Mouse (Mus musculus) E14TG2a.4 (cell line): ENCODE measurements around the gene Crip3.

Experiments
- H3K27me3 ChIP-seq: 2 replicates; pipeline ENCODE4 v1.6.1; 2014; ENCODE audit warnings: low read length, control low read depth; ENCODE audit not compliant: insufficient read depth
- H3K36me3 ChIP-seq: 2 replicates; pipeline ENCODE4 v1.6.1; 2014; ENCODE audit warnings: low read length, control low read depth; ENCODE audit not compliant: insufficient read depth
- H3K4me1 ChIP-seq: replicated peaks from 2 replicates; pipeline ENCODE4 v1.6.1; 2014; ENCODE audit warnings: low read depth, low read length, control low read depth
- H3K4me3 ChIP-seq: replicated peaks from 2 replicates; pipeline ENCODE4 v1.5.1; 2014; ENCODE audit warnings: mild to moderate bottlenecking, low read length
- H3K9me3 ChIP-seq: 2 replicates; pipeline ENCODE4 v1.6.1; 2014; ENCODE audit warnings: low read length, control low read depth
- CTCF ChIP-seq: conservative IDR thresholded peaks from 2 replicates; pipeline ENCODE4 v1.5.1; 2014; ENCODE audit warnings: low read length
- NANOG ChIP-seq: IDR thresholded peaks from 2 replicates; pipeline ENCODE4 v1.6.1; 2014; ENCODE audit warnings: borderline replicate concordance, low read length, mixed read lengths
- POU5F1 ChIP-seq: IDR thresholded peaks from 2 replicates; pipeline ENCODE4 v1.6.1; 2014; ENCODE audit warnings: low read length, borderline replicate concordance

Gene Crip3

DNA sequence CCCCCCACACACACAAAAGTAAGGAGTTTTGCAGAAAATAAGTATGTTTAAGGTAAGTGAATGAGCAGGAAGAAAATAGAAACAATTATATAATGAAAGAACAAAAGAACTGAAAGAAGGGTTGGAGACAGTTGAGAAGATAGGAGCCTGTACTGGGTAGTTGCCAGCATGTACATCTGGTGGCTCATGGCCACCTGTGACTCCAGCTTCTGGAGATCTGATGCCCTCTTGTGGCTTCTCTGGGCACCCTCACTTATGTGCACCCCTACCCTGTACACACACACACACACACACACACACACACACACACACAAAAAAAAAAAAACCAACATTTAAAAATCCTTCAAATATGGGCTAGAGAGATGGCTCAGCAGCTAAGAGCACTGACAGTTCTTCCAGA is 9.0 kb upstream of the Crip3 start:
- Histone ChIP-seq H3K4me3 (no peak overlapping the region), H3K9me3 (no peaks in the 10 kb centered on the region), H3K4me1 (no peaks in the 10 kb centered on the region), H3K27me3 (no peaks in the 10 kb centered on the region), H3K36me3 (no peaks in the 10 kb centered on the region)
- TF ChIP-seq POU5F1 (no peak), CTCF (0 out of 2 replicates have a peak, but pooled peaks have one; percentile 4)

DNA sequence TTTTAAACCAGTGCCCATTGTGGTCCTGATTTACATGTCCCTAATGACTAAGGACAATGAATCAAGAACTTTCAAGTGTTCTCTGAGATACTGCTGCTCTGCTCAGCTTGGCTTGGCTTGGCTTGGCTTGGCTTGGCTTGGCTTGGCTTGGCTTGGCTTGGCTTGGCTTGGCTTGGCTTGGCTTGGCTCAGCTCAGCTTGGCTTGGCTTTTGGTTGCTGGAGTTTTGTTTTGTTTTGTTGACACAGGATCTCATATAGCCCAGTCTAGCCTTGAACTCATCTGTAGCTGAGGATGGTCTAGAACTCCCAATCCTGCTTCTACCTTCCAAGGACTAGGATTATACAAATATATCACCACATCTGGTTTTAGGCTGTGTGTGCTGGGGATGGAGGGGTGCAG is 2.2 kb upstream of the Crip3 start:
- Histone ChIP-seq H3K4me1 (peaks cover 26% of the 10 kb centered on the region), H3K4me3 (no peak overlapping the region), H3K27me3 (peaks cover 18% of the 10 kb centered on the region), H3K36me3 (no peaks in the 10 kb centered on the region), H3K9me3 (no peaks in the 10 kb centered on the region)
- TF ChIP-seq CTCF: no peak
- TF ChIP-seq POU5F1: no peak
- TF ChIP-seq NANOG: no peak

DNA sequence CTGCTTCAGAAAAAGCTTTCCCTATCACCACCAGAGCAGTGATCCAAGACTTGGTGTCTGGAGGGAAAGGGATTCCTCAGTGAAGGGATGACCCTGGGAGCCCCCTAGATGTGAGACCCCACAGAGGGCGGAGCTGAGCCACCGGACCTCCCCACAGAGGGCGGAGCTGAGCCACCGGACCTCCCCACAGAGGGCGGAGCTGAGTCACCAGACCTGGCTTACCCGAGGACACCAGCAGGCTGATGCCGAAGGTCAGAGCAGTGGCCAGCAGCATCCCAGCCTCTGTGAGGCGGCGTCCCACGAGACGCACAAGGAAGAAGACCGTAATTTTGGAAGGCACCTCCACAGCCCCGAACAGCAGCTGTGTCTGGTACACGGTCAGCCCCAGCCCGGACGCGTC is 4.9 kb downstream of the Crip3 start:
- H3K4me1 ChIP-seq: peaks cover 70% of the 10 kb centered on the region
- no peaks in the 10 kb centered on the region for H3K9me3 ChIP-seq
- TF ChIP-seq CTCF (no peak), NANOG (no peak), POU5F1 (no peak)
- H3K36me3 ChIP-seq: no peaks in the 10 kb centered on the region
- H3K4me3 ChIP-seq: peak overlapping the region; percentile 73
- H3K27me3 ChIP-seq: peaks cover 45% of the 10 kb centered on the region

DNA sequence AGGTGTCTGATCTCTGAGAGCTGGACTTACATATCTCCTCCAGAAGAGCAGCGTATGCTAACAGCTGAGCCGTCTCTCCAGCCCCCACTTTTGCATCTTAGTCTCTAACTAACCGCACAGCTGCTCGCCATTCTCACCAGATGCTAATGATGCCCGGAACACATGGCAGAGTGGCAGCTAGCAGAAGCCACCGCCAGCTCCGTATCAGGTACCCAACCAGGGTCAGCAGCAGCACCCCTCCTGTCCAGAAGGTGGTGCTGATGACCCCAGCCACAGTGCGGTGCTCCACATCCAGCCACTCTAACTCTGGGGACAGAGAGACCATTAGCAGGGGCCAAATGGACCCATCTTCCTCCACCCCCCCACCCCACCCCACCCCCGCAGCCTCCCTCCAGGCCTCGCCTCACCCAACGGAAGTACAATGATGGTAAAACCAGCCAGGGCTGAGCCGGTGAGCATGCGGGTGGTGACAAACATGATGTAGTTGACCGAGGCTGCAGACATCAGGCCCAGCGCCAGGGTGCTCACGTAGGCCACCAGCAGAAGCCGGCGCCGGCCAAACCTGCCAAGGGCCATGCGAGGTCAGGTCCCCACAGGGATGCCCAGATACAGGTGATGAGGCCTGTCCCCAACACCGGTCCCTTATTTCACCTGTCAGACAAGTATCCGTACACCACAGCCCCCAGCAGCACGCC is 8.1 kb downstream of the Crip3 start:
- TF ChIP-seq CTCF: peak; percentile 34; the same call in 1 of the 2 replicates
- TF ChIP-seq POU5F1: no peak
- no peaks in the 10 kb centered on the region for H3K9me3 ChIP-seq
- H3K36me3 ChIP-seq: no peaks in the 10 kb centered on the region
- peak overlapping the region; percentile 65 for H3K4me3 ChIP-seq
- peaks cover 71% of the 10 kb centered on the region for H3K4me1 ChIP-seq
- peaks cover 37% of the 10 kb centered on the region for H3K27me3 ChIP-seq

DNA sequence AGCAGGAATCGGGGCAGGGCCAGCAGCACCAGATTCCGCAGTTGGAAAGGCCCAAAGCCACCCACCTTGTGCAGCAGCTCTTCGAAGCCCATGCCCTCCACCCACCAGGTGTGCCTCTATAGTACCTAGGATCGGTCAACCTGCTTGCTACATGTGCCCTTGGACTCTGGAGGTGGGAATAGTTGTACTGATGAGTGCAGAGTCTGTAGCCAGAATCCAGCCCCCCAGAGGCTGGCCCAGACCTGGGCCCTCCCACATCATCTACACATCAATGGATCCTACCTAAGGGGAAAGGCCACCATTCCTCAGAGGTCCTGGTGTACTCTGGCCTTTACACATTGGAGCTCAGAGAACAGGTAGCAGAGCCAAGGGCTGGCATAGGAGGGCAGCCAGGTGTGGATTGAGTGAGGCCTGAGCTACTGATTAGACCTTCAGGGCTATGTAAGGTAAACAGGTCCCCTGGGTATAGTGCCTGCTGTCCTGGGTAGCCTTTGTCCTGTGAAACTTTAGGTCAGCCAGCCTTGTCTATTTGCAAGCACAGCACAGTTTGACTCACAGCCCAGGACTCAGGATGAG is 9.7 kb downstream of the Crip3 start, which contains the start of gene Slc22a7:
Gene Slc22a7 (minus strand): TSS at position 160 of the 576 bp plus-strand sequence.
- H3K4me1 ChIP-seq: peaks cover 78% of the 10 kb centered on the region
- H3K36me3 ChIP-seq: no peaks in the 10 kb centered on the region
- peaks cover 53% of the 10 kb centered on the region for H3K27me3 ChIP-seq
- no peak for TF ChIP-seq CTCF
- no peak for TF ChIP-seq NANOG
- TF ChIP-seq POU5F1: no peak
- H3K9me3 ChIP-seq: no peaks in the 10 kb centered on the region
- H3K4me3 ChIP-seq: peak within 1 kb of the TSS; percentile 65

DNA sequence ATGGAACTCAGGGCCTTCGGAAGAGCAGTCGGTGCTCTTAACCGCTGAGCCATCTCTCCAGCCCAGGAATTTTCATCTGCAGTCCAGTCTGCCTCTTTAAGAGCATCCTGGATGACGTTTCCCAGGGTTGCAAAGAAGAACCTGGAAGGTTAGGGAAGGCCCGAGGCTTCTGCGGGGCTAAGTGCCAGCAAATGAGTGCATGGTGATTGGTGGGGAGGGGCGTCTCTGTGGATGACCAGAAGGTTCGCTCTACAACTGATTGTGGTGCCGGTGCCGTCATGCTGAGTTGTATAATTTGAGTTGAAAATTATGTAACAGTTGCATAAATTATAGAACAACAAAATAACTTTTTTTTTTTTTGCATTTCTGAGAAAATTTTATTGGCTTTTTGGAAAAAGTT is 10.4 kb downstream of the Crip3 start:
- H3K36me3 ChIP-seq: no peaks in the 10 kb centered on the region
- TF ChIP-seq NANOG: no peak
- peaks cover 60% of the 10 kb centered on the region for H3K27me3 ChIP-seq
- no peaks in the 10 kb centered on the region for H3K9me3 ChIP-seq
- peaks cover 77% of the 10 kb centered on the region for H3K4me1 ChIP-seq
- no peak overlapping the region for H3K4me3 ChIP-seq

DNA sequence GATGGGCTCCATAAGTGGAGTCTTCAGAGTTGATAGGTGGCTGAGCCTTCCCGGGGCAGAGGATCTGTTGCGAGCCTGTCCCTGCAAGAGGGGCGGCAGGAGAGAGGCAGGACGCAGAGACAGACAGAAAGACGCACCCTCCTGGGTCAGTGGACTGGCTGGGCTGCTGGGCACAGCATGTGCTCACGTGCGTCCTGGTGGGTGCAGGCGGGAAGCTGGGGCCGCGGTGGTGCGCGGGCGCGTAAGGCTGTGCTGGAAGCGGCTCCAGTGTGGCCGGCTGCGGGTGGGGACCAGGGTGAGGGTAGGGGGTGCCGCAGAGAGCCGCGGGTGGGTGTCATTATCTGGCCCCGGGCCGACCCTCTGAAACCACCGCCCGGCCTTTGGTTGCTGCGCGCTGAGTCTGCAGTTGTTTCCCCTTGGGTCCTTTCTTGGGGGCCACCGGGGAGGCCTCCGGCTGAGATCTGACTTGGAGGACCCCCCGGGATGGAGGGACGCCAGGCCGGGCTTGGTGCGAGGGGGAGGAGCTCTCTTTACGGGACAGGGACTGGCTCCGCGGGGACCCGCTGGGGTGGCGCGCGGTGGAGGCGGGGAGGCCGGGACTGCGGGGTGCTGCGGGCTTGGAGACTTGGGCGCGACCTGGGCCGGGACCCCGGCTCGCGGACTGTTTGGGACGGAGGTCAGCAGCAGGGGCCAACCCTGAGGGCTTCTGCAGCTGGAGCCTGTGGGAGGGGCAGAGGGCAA is 16.3 kb downstream of the Crip3 start:
- H3K27me3 ChIP-seq: peaks cover 76% of the 10 kb centered on the region
- H3K9me3 ChIP-seq: no peaks in the 10 kb centered on the region
- no peaks in the 10 kb centered on the region for H3K36me3 ChIP-seq
- TF ChIP-seq CTCF: no peak
- TF ChIP-seq NANOG: no peak
- TF ChIP-seq POU5F1: no peak
- peak overlapping the region; percentile 75 for H3K4me3 ChIP-seq
- H3K4me1 ChIP-seq: peaks cover 81% of the 10 kb centered on the region

DNA sequence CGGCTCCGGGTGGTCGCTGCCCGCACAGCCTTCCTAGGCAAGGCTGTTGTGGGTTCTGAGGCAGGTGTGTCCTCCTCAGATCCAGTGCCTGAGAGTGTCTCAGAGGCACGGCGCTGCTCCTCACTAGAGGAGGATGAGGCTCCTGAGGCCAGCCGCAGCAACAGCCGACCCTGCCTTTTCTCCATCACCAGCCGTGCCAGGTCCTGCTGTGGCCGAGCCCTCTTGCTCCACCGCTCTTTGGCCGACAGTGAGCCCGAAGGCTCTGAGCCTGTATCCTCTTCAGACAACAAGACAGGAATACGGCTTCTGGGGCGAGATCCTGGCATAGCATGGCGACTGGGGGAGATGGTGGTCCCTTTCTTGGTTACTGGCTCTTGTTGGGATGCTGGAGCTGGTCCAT is 17.5 kb downstream of the Crip3 start:
- H3K36me3 ChIP-seq: no peaks in the 10 kb centered on the region
- H3K9me3 ChIP-seq: no peaks in the 10 kb centered on the region
- peaks cover 78% of the 10 kb centered on the region for H3K27me3 ChIP-seq
- TF ChIP-seq POU5F1: no peak
- TF ChIP-seq CTCF: no peak
- TF ChIP-seq NANOG: no peak
- H3K4me3 ChIP-seq: no peak overlapping the region
- peaks cover 68% of the 10 kb centered on the region for H3K4me1 ChIP-seq
